Mouse (Mus musculus) thymus, postnatal 0 days (tissue): ENCODE data around the gene Tbx2. TPM values are rescaled to one million over a fixed set of nuclear protein-coding genes. Genes with fewer than 3 reads are reported as not detected.

Experiments used
- DNase-seq: peaks from one replicate; pipeline ENCODE4 v3.0.0-alpha.2; 2015; ENCODE audit warnings: low spot score
- polyA plus RNA-seq: library from polyadenylated mRNA; unstranded; fragments of >200 nt; fragmentation: Nextera tagmentation; extraction: Ambion mirVana; gene quantifications from 2 replicates; pipeline ENCODE4 v1.2.1, GENCODE M21; 2015

Gene Tbx2
- 0.58 and 1.0 TPM in 2 replicates for polyA plus RNA-seq

- no peak for DNase-seq
Observed at GRCm38 (mm10) chr11:85832231-85832924, at the start of gene Tbx2. TSS of gene Tbx2 (plus strand) at chr11:85832551.

DNA sequence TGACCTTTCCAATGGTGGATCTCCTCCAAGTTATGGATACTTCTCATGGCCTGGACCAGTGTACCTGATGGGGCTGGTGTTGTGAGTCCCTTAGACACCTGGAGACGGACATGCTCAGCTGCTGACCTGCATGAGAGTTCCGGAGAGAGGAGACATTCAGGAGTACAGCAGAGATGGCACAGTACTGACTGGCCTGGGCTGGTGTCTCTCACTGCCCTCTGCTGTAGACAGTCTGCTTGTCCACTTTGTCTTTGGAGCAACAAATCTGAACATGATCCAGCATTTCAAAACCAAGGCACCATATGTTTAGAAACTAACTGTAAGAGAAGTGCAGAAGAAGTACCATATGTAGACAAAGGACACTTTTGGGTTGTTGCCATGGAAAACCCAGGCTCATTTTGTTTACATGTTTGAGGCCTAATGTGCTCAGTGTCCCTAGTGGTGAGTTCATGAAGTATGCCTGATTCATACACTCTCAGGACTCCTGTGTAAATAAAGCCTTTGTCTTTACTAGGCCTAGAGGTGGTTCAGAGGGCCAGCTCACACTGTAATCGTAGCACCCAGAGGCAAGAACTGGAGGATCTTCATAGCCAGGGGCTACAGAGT is 46.1 kb upstream of the Tbx2 start:
- DNase-seq, result no peak

GRCm38 (mm10) chr11:85789750-85790149 is 42.6 kb upstream of the Tbx2 start:
- DNase-seq, result no peak

DNA sequence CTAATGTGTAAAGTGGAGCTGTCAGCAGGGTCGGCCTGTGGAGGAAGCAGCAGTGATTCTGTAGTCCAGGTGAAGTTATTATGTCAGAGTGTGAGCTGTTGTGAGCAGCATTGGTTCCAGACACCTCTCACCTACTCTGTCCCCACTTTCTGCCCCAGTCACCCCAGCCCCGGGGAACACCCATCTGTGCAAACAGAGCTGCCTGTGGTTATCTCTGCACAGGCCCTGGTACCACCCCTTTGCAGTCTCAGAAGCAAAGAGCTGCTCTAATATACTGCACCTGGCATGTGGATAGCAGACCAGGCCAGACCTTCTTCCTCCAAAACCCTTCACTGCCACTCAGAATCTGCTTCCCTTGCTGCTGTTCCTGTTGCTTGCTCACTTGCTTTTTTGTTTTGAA is 42.1 kb upstream of the Tbx2 start:
- no peak for DNase-seq

DNA sequence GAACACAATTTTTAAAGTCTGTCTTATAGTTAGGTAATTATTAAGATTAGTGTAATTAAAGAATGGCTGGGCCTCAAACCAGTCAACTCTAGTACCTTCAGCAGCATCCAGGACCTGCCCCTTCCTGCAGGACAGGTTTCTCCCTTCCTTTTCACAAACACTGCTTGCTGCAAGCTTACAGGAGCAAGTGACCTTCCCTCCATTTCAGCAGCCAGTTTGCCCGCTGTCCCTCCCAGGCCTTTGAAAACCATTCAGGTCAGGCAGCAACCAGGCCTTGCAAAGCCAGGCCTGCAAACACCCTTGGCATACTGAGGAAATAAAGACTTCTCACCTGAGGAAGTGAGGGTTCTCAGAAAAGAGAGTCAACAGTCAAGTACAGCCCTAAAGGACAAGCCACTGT is 41.1 kb upstream of the Tbx2 start:
- DNase-seq, result no peak

DNA sequence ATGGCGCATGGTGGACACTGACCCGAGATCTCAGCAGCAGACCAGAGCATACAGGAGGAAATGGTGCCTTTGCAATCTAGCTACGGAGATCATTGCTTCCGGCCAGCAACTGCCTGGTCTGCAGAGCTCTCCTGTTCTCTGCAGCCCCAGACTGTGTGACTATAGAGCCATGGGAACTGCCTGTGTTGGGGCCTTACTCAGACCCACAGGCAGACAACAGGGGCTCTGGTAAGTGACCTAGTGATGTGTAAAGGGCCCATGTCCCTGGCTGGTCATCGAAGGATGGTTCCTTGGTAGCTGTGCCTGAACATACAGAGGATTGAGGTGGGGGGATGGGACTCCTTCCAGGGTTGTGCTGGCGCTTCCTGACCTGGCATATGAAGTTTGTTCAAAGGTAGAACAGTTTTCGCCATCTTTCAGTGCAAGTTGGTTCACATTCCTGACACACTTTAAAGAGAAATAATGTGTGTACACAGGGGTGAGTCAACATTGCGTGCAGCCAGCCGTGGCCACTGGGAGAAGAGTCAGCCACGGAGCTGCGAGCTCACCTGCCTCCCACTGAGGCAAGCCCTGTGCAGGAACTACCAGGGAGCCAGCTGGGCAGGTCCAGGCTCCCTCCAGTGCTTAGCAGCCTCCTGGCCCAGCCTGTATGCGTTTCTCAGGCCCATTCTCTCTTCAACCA is 39.7 kb upstream of the Tbx2 start:
- no peak for DNase-seq

GRCm38 (mm10) chr11:85799456-85799855 is 32.9 kb upstream of the Tbx2 start:
- DNase-seq, result no peak

DNA sequence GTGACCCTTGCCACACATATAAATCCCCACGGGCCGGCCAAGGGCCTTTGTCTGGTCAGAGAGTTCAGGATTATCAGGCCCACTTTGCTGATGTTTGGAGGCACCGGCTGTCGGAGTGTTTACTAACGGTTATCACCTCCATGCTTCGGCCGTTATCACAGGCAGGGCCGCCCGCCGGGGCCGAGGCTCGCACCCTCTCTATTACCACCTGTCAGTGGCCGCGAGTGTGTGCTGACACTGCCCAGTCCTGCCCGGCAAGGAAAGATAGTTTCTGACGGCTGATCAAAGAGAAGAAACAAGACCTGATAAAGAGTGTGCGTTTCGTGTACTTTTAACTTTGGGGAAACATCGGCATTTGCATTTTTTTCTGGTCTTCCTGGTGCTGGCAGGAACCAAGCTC is 32.5 kb upstream of the Tbx2 start:
- no peak for DNase-seq

- DNase-seq, result no peak
Observed at GRCm38 (mm10) chr11:85800380-85800779, 32.0 kb upstream of the Tbx2 start.

DNA sequence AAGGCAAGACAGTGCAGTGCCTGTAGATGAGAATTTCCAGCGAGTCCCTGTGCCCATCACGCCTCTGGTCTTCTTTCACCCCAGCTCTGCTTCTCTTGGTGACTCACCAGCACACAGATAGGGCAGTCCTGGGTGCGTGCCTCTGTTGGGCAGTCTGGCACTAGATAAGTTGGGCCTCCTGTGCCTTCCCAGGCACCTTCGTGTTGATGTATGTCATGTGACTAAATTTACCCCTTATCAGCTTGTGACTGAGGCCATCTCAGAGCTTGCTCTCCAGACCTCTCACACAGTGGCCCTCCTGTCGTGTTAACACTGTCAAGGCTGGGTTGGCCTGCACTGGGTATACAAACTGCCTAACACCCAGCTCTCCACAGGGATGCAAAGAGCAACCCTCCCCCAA is 28.3 kb upstream of the Tbx2 start:
- no peak for DNase-seq

DNA sequence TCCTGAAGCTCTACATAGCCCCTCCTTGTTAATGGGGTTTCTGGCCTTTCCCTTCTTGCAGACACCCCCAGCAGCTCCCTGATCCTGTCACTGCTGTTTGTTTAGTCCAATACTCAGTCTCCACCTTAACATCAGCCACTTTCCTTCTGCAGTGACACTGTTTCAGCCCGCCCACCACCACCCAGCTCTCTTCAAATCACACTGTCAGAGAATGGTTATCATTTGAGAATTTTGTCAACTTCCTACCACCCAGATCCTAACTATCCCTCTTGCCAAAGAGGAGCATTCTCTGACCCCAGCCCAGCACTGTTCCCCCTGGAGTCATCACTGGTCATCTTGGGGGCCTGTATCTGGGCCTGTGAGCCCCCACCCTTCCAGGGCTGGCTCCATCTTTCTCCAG is 26.6 kb upstream of the Tbx2 start:
- DNase-seq, result no peak

- no peak for DNase-seq
Observed at GRCm38 (mm10) chr11:85807353-85807752, 25.0 kb upstream of the Tbx2 start.

DNA sequence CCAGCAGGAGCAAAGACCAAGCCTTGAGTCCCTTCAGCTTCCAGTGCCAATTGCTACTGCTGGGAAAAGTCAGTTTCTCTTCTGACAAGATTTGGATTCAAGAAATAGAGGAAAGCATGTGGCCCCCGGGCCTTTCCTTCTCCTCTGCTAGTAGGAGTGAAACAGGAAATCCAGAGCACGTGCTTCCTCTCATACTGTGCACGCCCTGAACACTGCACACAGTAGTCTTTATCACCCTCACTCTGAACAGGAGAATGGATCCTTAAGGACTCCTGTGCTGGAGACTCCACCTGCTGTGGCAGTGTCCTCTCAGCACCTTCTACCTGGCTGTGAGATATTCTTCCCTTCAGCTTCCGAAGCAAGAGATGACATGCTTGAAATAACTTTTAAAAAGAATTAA is 21.1 kb upstream of the Tbx2 start:
- no peak for DNase-seq

GRCm38 (mm10) chr11:85811676-85812075 is 20.7 kb upstream of the Tbx2 start:
- no peak for DNase-seq

DNA sequence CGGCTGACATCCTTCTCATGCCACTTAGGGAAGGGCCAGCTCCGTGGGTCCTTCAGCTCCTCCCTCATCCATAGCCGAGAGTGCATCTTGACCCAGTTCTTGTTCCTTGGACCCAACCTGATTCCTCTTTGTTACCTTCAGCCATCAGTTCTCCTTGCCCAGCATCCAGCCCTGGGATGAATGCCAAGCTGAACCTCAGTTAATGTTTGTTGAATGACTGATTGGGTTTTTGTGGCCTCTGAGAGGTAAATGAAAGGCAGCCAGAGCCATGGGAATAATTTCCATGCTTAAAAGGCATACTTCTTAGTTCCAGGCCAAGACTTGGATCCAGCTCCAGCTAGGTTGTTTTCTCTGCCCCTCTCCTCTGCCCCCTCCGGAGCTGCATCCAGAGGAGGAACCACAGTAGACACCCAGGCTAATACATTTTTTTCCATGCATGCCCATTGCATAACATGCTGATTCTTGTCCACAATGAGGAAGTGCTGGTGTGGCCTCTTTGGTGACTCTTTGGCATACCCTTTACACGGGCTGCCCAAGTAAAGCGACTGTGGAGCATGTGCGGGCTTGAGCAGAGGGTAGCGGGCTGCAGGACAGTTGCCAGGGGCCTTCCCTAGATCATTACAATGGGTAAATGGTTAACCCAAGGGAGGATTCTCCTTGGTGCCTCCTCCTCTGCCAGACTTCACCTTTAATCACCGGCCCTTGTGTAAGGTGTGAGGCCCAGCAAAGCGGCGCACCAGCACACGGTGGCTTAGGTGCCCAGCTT is 20.0 kb upstream of the Tbx2 start:
- DNase-seq, result no peak

DNA sequence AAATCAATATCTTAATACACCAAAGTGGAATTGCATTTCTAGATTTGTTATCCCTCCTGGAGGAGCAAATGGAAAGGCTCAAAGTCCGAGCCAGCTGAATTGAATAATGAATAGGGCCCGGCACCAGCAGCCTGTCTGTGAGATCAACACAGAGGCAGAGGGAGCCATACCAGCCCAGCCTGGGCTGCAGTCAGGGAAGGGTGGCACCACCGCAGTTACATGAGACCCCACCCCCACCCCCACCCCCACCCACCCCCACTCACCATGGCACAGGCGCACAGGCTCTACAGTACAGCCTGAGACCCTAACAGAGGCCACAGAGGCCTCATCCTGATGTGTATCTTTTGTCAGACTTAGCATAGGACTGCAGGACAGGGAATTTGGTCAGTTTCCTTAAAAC is 17.7 kb upstream of the Tbx2 start:
- DNase-seq, result no peak

DNA sequence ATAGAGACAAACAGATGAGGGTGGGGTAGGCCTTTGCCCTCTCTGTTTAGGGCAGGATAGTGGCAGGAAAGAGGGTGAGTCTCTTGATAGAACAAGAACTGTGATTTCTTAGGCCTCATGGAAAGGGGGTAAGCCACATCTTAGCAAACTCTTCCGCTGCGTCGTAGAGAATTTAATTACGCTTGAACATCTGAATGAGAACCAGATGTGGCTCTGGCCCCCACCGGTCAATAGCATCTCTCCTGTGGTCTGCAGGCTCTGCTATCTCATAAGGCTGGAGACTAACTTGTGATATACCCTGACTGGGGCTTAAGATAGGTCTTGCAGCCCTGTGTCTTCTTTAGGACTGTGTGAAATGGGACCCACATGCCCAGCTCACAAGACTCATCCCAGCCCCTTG is 15.9 kb upstream of the Tbx2 start:
- DNase-seq, result no peak

DNA sequence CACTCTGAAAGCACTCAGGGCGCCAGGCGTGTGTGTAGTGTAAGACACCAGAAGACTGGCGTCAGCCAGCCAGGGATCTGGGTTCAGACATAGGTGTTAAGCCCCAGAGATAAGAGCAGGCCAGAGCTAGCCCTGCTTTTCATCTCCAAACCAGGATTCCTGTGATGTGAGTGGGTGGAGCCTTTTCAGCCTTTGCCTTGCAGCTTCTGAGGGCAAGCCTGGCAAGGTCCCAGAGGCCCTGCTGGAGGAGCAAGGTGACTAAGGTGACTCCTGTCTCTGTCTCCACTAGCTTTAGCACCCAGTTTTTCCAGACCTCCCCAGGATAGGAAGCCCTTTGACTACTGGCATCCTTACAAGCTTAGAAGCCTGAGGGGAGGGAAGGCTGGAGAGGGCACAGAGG is 13.9 kb upstream of the Tbx2 start:
- no peak for DNase-seq

DNA sequence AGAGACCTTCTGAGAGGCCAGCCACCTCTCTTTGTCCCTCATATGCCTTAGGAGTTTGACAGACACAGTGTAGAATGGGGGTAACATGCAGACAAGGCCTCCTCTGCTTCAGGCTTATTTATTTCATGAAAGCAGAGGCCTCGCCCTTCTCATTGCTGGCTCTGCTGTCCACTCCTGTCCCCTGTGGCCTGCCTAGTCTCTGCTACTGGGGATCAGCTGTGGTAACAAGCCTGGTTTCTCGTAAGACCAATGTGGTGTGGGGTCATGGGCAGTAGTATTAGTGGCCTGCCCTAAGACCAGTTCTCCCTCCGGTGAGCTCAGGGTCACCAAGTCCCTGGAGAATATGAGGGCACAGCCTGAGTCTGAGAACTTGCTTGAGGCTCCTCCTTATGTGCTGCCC is 11.4 kb upstream of the Tbx2 start:
- no peak for DNase-seq

GRCm38 (mm10) chr11:85821659-85822058 is 10.7 kb upstream of the Tbx2 start:
- DNase-seq, result no peak

DNA sequence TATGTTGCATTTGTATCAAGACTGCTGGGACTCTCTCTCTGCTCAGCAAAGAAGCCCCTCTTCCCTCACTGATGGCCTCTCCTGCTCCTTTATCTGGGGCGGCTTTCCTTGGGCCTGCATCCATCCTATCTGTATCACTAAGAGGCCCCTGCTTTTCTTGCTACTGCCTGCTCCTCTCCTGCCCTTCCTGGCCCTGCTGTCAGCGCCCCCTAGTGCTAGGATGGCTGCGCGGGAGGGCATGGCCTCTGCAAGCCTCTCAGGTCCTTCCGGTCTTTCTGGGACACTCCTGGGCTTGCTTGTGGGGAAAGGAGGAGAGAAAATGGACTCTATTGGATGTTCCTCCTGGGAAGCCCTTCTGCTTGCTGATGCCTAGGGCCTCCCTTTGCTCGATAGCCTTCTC is 9.2 kb upstream of the Tbx2 start:
- DNase-seq, result peak; percentile 69

GRCm38 (mm10) chr11:85823794-85824193 is 8.6 kb upstream of the Tbx2 start:
- no peak for DNase-seq
